Mouse (Mus musculus): ENCODE measurements around the gene Gm43951.

- TF ChIP-seq CTCF (IDR thresholded peaks at IDR 0.05; ENCODE audit: borderline replicate concordance, insufficient read depth, low read depth, low read length) (no peak), POLR2A (IDR thresholded peaks at IDR 0.05; ENCODE audit: borderline replicate concordance, insufficient read depth, low read length) (no peak)
Observed at GRCm38 (mm10) chr11:72223414-72223813, 16.8 kb upstream of the Gm43951 start.

Data from cerebellum, adult 2 months (tissue).